Mouse (Mus musculus): ENCODE measurements around the gene Rps9. TPM values are rescaled to one million over a fixed set of nuclear protein-coding genes. Genes with fewer than 3 reads are reported as not detected.
"Not testable (repeated sequence)": the region's sequence is repeated elsewhere in the genome, so short reads cannot be mapped to it uniquely, and the experiment has no call there.

The Rps9 gene
- total RNA-seq, 2 experiments from 2014 or later, result 325 to 326 TPM

DNA sequence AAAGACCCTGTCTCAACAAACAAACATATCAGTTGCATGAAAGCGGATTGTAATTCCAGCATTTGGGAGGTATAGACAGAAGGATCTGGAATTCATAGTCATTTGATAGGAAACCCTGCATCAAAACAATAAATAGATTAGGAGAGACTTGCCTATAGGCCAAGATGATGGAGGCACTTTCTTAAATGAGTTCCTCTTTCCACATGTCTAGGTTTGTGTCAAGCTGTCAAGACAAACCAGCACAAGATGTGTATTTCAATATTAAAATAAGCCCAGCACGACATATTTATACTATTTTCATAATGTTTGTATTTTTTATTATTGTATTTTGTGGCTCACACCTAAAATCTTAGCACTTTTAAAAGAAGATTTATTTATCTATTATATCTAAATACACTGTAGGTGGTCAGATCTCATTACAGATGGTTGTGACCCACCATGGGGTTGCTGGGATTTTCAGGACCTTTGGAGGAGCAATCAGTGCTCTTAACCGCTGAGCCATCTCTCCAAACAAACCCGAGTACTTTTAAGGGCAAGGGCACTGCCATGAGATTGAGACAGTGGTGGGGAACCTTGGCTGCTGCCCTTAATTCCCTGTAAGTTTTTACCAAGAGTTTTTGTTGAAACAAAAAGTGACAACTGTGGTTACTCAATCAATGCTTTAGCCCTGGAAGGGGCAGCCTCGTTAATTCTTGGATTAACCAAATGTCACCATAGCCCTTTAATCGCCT lies 480 bp upstream of the Rps9 start:
- TF ChIP-seq CTCF (IDR thresholded peaks at IDR 0.05), result no peak
- peak overlapping the region; percentile 64 for H3K4me3 ChIP-seq
- intact Hi-C loops (cut with DNase I), result no loop called here
- DNase-seq (ENCODE audit: extremely low spot score in 1 of 2, low spot score in 2 of 2), result no peak
- peak overlapping the region; percentile 91 for H3K27ac ChIP-seq

DNA sequence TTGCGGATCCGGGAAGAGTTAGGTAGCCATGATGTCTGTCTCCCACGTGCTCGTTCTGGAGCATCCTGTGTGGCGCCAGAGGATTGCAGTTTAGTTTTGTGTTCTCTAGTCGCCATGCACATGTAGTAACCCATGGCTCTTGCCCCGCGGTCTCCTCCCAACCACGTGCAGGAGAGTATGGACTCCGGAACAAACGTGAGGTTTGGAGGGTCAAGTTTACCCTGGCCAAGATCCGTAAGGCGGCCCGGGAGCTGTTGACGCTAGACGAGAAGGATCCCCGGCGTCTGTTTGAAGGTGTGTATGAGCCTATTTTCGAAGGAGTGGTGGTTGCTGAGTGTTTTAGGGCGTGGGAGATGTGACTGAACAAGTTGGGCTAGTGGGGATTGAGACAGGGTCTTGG lies 682 bp downstream of the Rps9 start:
- no peak for TF ChIP-seq CTCF (IDR thresholded peaks at IDR 0.05)
- Histone ChIP-seq H3K4me3 (peak overlapping the region; percentile 64), H3K27ac (peak overlapping the region; percentile 91)
- no peak for DNase-seq (ENCODE audit: extremely low spot score in 1 of 2, low spot score in 2 of 2)
- intact Hi-C loops (cut with DNase I), result no loop called here

DNA sequence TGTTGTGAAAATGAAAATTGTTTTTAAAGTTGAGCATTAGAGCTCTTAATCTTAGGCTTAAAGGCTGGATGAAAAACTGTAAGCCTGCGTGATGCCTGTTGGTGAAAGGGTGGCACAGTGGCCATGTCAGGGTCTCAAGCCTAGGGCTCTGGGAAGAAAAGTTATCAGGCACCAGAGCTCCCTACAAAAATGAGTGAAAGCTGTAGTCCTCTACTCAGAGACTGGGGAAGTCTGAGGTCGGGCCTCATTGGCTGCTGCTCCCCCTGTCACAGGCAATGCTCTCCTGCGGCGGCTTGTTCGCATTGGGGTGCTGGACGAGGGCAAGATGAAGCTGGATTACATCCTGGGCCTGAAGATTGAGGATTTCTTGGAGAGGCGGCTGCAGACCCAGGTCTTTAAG lies 1.7 kb downstream of the Rps9 start:
- H3K27ac ChIP-seq; DNase-seq (ENCODE audit: extremely low spot score in 1 of 2, low spot score in 2 of 2); intact Hi-C loops (cut with DNase I): not testable (repeated sequence)
- H3K4me3 ChIP-seq, result peak overlapping the region; percentile 64

DNA sequence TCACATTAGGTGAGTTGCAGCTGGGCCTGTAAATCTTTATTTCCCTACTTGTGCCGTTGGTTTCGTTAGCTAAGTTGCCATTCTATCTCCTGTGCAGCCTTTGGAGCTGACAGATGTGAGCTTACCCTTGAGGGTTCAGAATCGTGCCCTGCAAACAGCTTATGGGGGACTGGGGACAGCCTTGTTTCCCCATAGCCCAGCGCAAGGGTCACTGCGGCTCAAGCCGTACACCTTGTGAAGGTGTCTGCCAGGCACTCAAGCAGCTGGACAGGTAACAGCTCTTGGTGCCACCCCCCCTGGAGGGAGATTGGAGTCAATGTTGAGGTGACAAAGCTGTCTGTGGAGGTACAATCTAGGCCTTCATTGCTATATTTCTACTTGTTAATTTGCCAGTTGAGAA lies 2.1 kb downstream of the Rps9 start:
- intact Hi-C loops (cut with DNase I), result no loop called here
- no peak overlapping the region for H3K27ac ChIP-seq
- no peak for DNase-seq (ENCODE audit: extremely low spot score in 1 of 2, low spot score in 2 of 2)
- no peak overlapping the region for H3K4me3 ChIP-seq
- TF ChIP-seq CTCF (IDR thresholded peaks at IDR 0.05), result no peak

DNA sequence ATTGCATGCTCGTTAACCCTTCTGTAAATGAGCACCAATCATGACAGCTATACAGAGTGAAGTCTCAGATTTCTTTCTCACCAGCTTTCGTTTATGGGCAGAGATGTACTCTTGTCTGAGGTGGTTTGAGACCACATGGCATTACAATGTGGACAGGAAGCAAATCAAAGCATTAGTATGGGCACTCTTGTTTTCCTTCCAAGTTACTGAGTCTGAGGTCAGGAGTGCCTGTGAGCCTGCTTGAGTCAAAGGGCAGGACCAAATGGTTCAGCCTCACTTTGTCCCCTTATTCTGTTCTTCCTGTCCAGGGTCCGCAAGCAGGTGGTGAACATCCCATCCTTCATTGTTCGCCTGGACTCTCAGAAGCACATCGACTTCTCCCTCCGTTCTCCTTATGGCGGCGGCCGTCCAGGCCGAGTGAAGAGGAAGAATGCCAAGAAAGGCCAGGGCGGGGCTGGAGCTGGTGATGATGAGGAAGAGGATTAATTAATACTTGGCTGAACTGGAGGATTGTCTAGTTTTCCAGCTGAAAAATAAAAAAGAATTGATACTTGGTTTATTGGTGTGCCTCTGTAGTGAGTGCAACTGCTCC lies 2.6 kb downstream of the Rps9 start:
- TF ChIP-seq CTCF (IDR thresholded peaks at IDR 0.05), result no peak

DNA sequence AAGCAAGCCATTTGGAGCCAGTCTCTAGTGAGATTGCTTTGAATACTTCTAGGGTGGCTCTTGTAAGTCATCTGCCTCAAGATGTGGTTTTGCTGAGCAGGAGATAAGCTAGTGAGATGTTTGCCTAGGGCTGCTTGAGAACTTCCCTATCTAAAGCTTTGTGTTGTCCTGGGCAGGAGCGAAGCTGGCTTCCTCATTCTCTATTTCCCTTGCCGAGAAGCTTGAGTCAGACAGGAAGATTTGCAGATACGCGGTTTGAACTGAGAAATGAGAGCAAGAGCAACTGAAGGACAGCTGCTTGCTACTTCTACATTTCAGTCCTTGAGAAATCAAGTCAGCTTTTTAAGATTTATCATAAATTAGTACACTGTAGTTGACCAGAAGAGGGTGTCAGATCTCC lies 3.2 kb downstream of the Rps9 start:
- Histone ChIP-seq H3K27ac (no peak overlapping the region), H3K4me3 (no peak overlapping the region)
- intact Hi-C loops (cut with DNase I), result no loop called here
- DNase-seq (ENCODE audit: extremely low spot score in 1 of 2, low spot score in 2 of 2), result no peak
- no peak for TF ChIP-seq CTCF (IDR thresholded peaks at IDR 0.05)

More for the DNA sequence above, 2.6 kb downstream of the Rps9 start:
- DNase-seq (ENCODE audit: extremely low spot score in 1 of 2, low spot score in 2 of 2), result no peak
- H3K4me3 ChIP-seq, result no peak overlapping the region
- no peak overlapping the region for H3K27ac ChIP-seq
- intact Hi-C loops (cut with DNase I), result no loop called here

DNA sequence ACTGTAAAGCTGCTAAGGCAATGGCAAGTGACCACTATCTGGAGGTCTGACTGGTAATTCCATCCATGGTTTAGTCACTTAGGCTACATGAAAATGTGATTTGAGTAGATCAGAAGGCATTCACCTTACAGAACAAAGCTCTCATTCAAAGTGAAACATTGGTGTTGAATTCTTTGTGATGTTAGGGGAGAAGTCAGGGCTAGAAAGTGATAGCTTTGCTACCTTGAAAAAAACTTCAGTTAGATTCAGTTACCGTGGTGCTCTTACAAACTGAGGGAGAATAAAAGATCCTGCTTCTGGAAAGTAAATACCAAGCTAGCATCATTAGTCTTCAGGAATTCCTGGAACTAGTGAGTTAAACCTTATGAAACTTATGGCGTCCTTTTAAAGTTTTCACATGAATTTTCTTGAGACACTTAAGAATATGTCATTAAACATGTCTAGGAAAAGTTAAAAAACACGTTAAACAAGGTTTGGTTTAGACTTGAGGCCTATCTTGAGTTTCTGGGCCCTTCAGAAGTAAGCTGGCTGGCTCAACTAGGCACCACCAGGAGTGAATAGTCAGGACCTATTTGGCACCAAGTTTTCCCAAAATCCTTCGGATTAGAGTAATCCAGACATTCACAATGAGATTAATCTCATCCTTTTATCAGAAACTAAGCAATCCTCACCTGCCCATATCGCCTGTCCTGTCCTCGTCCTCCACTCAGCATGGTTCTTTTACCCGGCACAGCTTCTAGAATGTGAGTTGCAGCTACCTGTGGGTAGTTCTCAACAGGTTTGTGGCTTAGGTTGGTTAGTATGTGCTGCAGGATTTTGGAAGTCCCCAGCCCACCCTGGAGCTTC lies 4.0 kb downstream of the Rps9 start:
- H3K4me3 ChIP-seq, result no peak overlapping the region
- no peak overlapping the region for H3K27ac ChIP-seq
- no peak for DNase-seq (ENCODE audit: extremely low spot score in 1 of 2, low spot score in 2 of 2)
- intact Hi-C loops (cut with DNase I), result no loop called here
- no peak for TF ChIP-seq CTCF (IDR thresholded peaks at IDR 0.05)

DNA sequence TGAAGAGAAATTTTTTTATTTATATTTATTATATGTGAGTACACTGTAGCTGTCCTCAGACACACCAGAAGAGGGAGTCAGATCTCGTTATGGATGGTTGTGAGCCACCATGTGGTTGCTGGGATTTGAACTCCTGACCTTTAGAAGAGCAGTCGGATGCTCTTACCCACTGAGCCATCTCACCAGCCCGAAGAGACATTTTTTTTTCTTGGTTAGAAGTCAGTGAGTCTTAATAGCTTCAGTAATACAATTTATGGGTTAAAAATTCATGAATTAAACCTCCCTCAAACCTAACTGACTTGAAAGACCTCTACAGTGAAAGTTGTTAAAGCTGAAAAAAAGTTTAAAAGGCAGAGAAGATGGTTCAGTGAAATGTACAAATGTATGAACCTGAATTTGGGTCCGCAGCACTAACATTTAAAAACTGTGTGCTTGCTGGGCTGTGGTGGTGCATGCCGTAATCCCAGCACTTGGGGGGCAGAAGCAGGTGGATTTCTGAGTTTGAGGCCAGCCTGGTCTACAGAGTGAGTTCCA lies 4.7 kb downstream of the Rps9 start:
- H3K27ac ChIP-seq; H3K4me3 ChIP-seq; DNase-seq (ENCODE audit: extremely low spot score in 1 of 2, low spot score in 2 of 2); intact Hi-C loops (cut with DNase I): not testable (repeated sequence)

DNA sequence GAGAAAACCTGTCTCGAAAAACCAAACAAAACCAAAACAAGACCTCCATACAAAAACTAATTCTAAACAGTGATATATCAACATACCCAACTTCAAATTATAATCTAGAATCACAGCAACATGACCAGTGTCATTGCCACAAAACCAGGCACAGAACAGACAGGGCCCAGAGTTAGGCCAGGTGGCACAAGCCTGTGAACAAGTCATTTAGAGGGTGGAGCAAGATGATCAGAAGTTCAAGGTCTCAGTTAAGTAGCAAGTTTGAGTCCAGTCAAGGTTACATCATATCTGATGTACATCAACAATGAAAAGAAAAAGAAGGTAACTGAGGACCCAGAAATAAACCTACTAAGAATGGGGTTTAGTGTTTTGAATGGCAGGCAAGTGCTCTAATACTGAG lies 5.2 kb downstream of the Rps9 start:
- no peak for TF ChIP-seq CTCF (IDR thresholded peaks at IDR 0.05)
- no peak for DNase-seq (ENCODE audit: extremely low spot score in 1 of 2, low spot score in 2 of 2)
- H3K27ac ChIP-seq, result no peak overlapping the region
- intact Hi-C loops (cut with DNase I), result no loop called here
- H3K4me3 ChIP-seq, result no peak overlapping the region

DNA sequence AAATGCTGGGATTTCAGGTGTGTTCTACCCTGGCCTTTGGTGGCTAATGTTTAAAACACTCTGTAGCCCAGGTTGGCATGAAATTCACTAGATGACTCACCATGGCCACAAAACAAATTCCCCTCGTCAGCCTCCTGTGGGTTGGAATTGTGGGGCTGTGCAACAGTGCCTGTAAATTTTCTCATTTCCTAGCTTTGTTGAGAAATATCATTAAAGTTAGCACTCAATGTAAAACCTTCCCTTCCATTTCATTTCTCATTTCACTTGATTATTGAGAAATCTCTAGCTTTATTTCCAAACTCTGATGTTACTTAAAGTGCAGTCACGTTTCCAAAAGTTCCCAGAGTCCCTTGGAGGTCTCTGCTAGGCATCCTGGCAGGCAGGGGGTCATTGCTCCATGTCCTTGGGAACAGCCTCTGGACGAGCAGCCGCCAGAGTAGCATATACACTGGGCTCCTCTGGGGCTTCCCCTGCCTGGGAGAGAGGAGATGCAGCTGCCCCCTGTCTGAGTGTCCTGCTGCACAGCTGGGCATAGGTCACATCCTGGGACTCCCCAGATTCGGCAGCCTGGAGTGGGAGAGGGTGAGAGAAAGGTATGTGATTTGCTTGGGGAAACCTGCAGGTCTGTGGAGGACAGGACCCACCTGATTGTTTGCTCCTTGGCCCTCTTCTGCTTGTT lies 8.6 kb downstream of the Rps9 start:
- no peak for TF ChIP-seq CTCF (IDR thresholded peaks at IDR 0.05)
- intact Hi-C loops (cut with DNase I), result no loop called here
- H3K4me3 ChIP-seq, result no peak overlapping the region
- no peak for DNase-seq (ENCODE audit: extremely low spot score in 1 of 2, low spot score in 2 of 2)
- no peak overlapping the region for H3K27ac ChIP-seq

DNA sequence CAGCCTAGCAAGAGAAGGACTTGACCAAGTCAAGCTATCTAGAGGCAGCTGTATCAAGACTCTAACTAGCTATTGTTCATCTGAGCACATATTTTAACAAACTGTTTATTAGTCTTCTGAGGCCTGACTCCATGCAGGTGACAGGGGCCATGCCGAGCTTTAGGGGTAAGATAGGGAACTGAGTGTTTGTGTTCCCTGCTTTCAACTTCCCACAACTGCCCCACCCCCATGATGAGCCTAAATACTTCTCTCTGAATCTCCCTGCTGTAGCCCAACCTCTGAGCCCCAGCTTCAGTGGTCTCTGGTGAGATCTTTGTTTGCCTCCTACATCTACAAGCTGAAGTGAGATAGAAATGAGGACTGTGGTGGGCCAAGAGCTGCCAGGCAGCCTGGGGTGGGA lies 11.5 kb downstream of the Rps9 start:
- Histone ChIP-seq H3K27ac (no peak overlapping the region), H3K4me3 (no peak overlapping the region)
- intact Hi-C loops (cut with DNase I), result no loop called here
- TF ChIP-seq CTCF (IDR thresholded peaks at IDR 0.05), result no peak
- DNase-seq (ENCODE audit: extremely low spot score in 1 of 2, low spot score in 2 of 2), result no peak

DNA sequence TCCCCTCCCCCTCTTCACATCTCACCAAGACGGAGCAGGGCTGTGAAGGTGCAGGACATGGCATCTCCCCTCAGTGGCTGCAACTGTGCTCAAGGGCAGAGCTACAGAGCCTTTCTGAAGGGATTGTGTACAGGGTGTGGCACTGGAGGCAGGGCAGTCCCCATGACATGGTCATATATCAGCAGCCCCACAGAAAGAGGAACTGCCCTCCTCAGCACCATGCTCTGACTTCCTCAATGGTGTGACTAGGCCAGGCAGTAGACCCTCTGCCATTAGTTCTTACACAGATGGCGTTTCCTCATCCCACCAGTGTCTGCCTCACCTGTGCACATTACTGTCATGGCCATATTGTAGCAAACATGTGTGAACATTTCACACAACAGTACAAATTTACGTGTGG lies 16.5 kb downstream of the Rps9 start, which contains the start of gene Pirb:
Pirb (minus strand) TSS at position 124 of the 400 bp plus-strand sequence.
- H3K4me3 ChIP-seq; DNase-seq (ENCODE audit: extremely low spot score in 1 of 2, low spot score in 2 of 2); intact Hi-C loops (cut with DNase I); H3K27ac ChIP-seq: not testable (repeated sequence)

DNA sequence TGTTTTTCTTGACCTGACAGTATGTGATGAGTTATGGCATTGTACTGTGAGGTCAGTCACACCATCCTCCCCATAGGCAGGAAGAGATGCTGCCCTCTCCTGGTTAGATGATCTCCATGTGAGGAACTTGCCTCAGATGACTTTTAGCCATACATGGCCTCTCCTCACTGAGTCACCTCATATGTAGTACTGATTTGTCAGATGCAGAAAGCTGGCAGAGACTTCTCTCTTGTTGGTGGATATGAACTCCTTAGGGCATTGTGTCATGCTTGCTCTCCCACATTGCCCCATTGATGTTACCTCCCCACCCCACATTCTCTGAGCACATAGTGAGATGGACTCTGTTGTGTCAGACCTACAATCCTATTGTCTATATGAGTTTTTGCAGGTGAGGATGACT lies 21.7 kb downstream of the Rps9 start:
- H3K4me3 ChIP-seq; DNase-seq (ENCODE audit: extremely low spot score in 1 of 2, low spot score in 2 of 2); intact Hi-C loops (cut with DNase I); H3K27ac ChIP-seq: not testable (repeated sequence)

DNA sequence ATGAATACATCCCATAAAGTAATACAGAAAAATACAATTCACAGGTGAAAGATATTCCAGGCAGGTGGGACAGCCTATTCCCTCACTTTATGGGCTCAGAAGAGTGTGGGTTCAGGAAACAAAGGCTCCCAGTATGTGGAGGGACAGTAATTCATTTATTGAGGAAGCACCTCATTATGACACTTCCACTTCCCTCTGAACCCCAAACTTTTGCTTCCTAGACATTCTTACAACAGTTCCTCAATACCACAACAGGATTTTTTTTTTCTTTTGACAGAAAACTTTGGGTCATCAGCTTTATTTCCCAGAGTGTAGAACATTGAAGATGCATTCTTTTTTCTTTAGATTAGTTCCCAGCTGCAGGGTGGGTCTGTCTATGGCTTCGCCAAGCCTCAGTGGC lies 28.9 kb downstream of the Rps9 start:
- DNase-seq (ENCODE audit: extremely low spot score in 1 of 2, low spot score in 2 of 2); intact Hi-C loops (cut with DNase I); H3K27ac ChIP-seq; H3K4me3 ChIP-seq: not testable (repeated sequence)
